Mouse (Mus musculus): ENCODE results near the gene Atp6v0e2. TPM values are rescaled to one million over a fixed set of nuclear protein-coding genes. Genes with fewer than 3 reads are reported as not detected.

Atp6v0e2 gene
- polyA plus RNA-seq (2015; fragmentation: Nextera tagmentation; extraction: Ambion mirVana): 17.4 and 20.0 TPM in 2 replicates

- Histone ChIP-seq H3K9ac (ENCODE audit: low read length) (peak within 1 kb of the TSS; percentile 65), H3K4me3 (ENCODE audit: low read length) (peak within 1 kb of the TSS; percentile 39), H3K4me1 (ENCODE audit: control insufficient read depth, insufficient read depth, low read length) (no peaks in the 10 kb centered on the region; the same call in 1 of the 2 replicates), H3K27me3 (ENCODE audit: control insufficient read depth, insufficient read depth, low read length) (no peaks in the 10 kb centered on the region), H3K4me2 (ENCODE audit: low read depth, low read length) (peak within 1 kb of the TSS; percentile 81), H3K27ac (ENCODE audit: low read length) (no peak within 1 kb of the TSS), H3K9me3 (replicated peaks; ENCODE audit: control insufficient read depth, low read length) (no peaks in the 10 kb centered on the region), H3K36me3 (ENCODE audit: control insufficient read depth, insufficient read depth) (no peaks in the 10 kb centered on the region)
- WGBS: 6% methylated on average over 38 of the region's 38 CpGs
- ATAC-seq (replicated peaks; ENCODE audit: extremely low read depth, insufficient read depth, low FRiP score): peak; percentile 80
These were observed at the start of gene Atp6v0e2 for GRCm38 (mm10) chr6:48537105-48537954. Gene Atp6v0e2, plus strand, starts transcription at chr6:48537615.

- Histone ChIP-seq H3K4me2 (ENCODE audit: low read depth, low read length) (peak overlapping the region; percentile 45), H3K27me3 (ENCODE audit: control insufficient read depth, insufficient read depth, low read length) (peaks cover 3% of the 10 kb centered on the region; the same call in 1 of the 2 replicates), H3K9ac (ENCODE audit: low read length) (peak overlapping the region; percentile 41; the same call in 1 of the 2 replicates), H3K4me1 (ENCODE audit: control insufficient read depth, insufficient read depth, low read length) (peaks cover 10% of the 10 kb centered on the region; the same call in 1 of the 2 replicates), H3K27ac (ENCODE audit: low read length) (peak overlapping the region; percentile 37; the same call in 1 of the 2 replicates), H3K9me3 (replicated peaks; ENCODE audit: control insufficient read depth, low read length) (no peaks in the 10 kb centered on the region), H3K36me3 (ENCODE audit: control insufficient read depth, insufficient read depth) (no peaks in the 10 kb centered on the region), H3K4me3 (ENCODE audit: low read length) (peak overlapping the region; percentile 24; the same call in 1 of the 2 replicates)
- WGBS: 10% methylated on average over 16 of the region's 25 CpGs
- ATAC-seq (replicated peaks; ENCODE audit: extremely low read depth, insufficient read depth, low FRiP score): peak; percentile 38; the same call in 1 of the 2 replicates
These were observed 49.4 kb upstream of the Atp6v0e2 start for GRCm38 (mm10) chr6:48487747-48488725.

GRCm38 (mm10) chr6:48489741-48490140 is 47.7 kb upstream of the Atp6v0e2 start:
- Histone ChIP-seq H3K27me3 (ENCODE audit: control insufficient read depth, insufficient read depth, low read length) (peaks cover 3% of the 10 kb centered on the region; the same call in 1 of the 2 replicates), H3K4me3 (ENCODE audit: low read length) (no peak overlapping the region), H3K4me1 (ENCODE audit: control insufficient read depth, insufficient read depth, low read length) (peaks cover 10% of the 10 kb centered on the region; the same call in 1 of the 2 replicates), H3K36me3 (ENCODE audit: control insufficient read depth, insufficient read depth) (no peaks in the 10 kb centered on the region), H3K9me3 (replicated peaks; ENCODE audit: control insufficient read depth, low read length) (no peaks in the 10 kb centered on the region), H3K27ac (ENCODE audit: low read length) (no peak overlapping the region), H3K4me2 (ENCODE audit: low read depth, low read length) (no peak overlapping the region), H3K9ac (ENCODE audit: low read length) (no peak overlapping the region)
- no peak for ATAC-seq (replicated peaks; ENCODE audit: extremely low read depth, insufficient read depth, low FRiP score)
- 86% methylated on average over 3 of the region's 3 CpGs for WGBS

GRCm38 (mm10) chr6:48491361-48491760 is 46.1 kb upstream of the Atp6v0e2 start:
- Histone ChIP-seq H3K27me3 (ENCODE audit: control insufficient read depth, insufficient read depth, low read length) (peaks cover 3% of the 10 kb centered on the region; the same call in 1 of the 2 replicates), H3K9ac (ENCODE audit: low read length) (no peak overlapping the region), H3K9me3 (replicated peaks; ENCODE audit: control insufficient read depth, low read length) (no peaks in the 10 kb centered on the region), H3K36me3 (ENCODE audit: control insufficient read depth, insufficient read depth) (no peaks in the 10 kb centered on the region), H3K4me3 (ENCODE audit: low read length) (no peak overlapping the region), H3K4me2 (ENCODE audit: low read depth, low read length) (no peak overlapping the region), H3K27ac (ENCODE audit: low read length) (no peak overlapping the region), H3K4me1 (ENCODE audit: control insufficient read depth, insufficient read depth, low read length) (peaks cover 10% of the 10 kb centered on the region; the same call in 1 of the 2 replicates)
- no peak for ATAC-seq (replicated peaks; ENCODE audit: extremely low read depth, insufficient read depth, low FRiP score)
- WGBS: 53% methylated on average over 9 of the region's 9 CpGs

- Histone ChIP-seq H3K9ac (ENCODE audit: low read length) (no peak overlapping the region), H3K36me3 (ENCODE audit: control insufficient read depth, insufficient read depth) (no peaks in the 10 kb centered on the region), H3K4me1 (ENCODE audit: control insufficient read depth, insufficient read depth, low read length) (peaks cover 5% of the 10 kb centered on the region; the same call in 1 of the 2 replicates), H3K4me2 (ENCODE audit: low read depth, low read length) (no peak overlapping the region), H3K27ac (ENCODE audit: low read length) (no peak overlapping the region), H3K9me3 (replicated peaks; ENCODE audit: control insufficient read depth, low read length) (no peaks in the 10 kb centered on the region), H3K27me3 (ENCODE audit: control insufficient read depth, insufficient read depth, low read length) (peaks cover 3% of the 10 kb centered on the region; the same call in 1 of the 2 replicates), H3K4me3 (ENCODE audit: low read length) (no peak overlapping the region)
- no peak for ATAC-seq (replicated peaks; ENCODE audit: extremely low read depth, insufficient read depth, low FRiP score)
- WGBS: 34% methylated on average over 8 of the region's 8 CpGs
These were observed 44.2 kb upstream of the Atp6v0e2 start for GRCm38 (mm10) chr6:48493136-48493730.

GRCm38 (mm10) chr6:48497521-48497920 is 39.9 kb upstream of the Atp6v0e2 start:
- H3K27me3 ChIP-seq (ENCODE audit: control insufficient read depth, insufficient read depth, low read length): no peaks in the 10 kb centered on the region; the same call in 1 of the 2 replicates
- no peak overlapping the region for H3K4me3 ChIP-seq (ENCODE audit: low read length)
- WGBS: 83% methylated on average over 4 of the region's 4 CpGs
- no peaks in the 10 kb centered on the region for H3K9me3 ChIP-seq (replicated peaks; ENCODE audit: control insufficient read depth, low read length)
- H3K36me3 ChIP-seq (ENCODE audit: control insufficient read depth, insufficient read depth): no peaks in the 10 kb centered on the region
- no peak for ATAC-seq (replicated peaks; ENCODE audit: extremely low read depth, insufficient read depth, low FRiP score)
- H3K4me2 ChIP-seq (ENCODE audit: low read depth, low read length): no peak overlapping the region
- H3K27ac ChIP-seq (ENCODE audit: low read length): no peak overlapping the region
- H3K9ac ChIP-seq (ENCODE audit: low read length): no peak overlapping the region
- no peaks in the 10 kb centered on the region for H3K4me1 ChIP-seq (ENCODE audit: control insufficient read depth, insufficient read depth, low read length)

GRCm38 (mm10) chr6:48503847-48504240 is 33.6 kb upstream of the Atp6v0e2 start:
- Histone ChIP-seq H3K4me2 (ENCODE audit: low read depth, low read length) (no peak overlapping the region; the same call in 1 of the 2 replicates), H3K4me3 (ENCODE audit: low read length) (no peak overlapping the region), H3K4me1 (ENCODE audit: control insufficient read depth, insufficient read depth, low read length) (peaks cover 9% of the 10 kb centered on the region), H3K9me3 (replicated peaks; ENCODE audit: control insufficient read depth, low read length) (no peaks in the 10 kb centered on the region), H3K27me3 (ENCODE audit: control insufficient read depth, insufficient read depth, low read length) (no peaks in the 10 kb centered on the region), H3K9ac (ENCODE audit: low read length) (no peak overlapping the region), H3K27ac (ENCODE audit: low read length) (no peak overlapping the region), H3K36me3 (ENCODE audit: control insufficient read depth, insufficient read depth) (no peaks in the 10 kb centered on the region)
- WGBS: 6% methylated on average over 2 of the region's 2 CpGs
- no peak for ATAC-seq (replicated peaks; ENCODE audit: extremely low read depth, insufficient read depth, low FRiP score)

GRCm38 (mm10) chr6:48504241-48504854 is 33.1 kb upstream of the Atp6v0e2 start:
- 0% methylated on average over 26 of the region's 26 CpGs for WGBS
- ATAC-seq (replicated peaks; ENCODE audit: extremely low read depth, insufficient read depth, low FRiP score): peak; percentile 92
- H3K36me3 ChIP-seq (ENCODE audit: control insufficient read depth, insufficient read depth): no peaks in the 10 kb centered on the region

More at GRCm38 (mm10) chr6:48504241-48504854, 33.1 kb upstream of the Atp6v0e2 start:
- Histone ChIP-seq H3K27me3 (ENCODE audit: control insufficient read depth, insufficient read depth, low read length) (no peaks in the 10 kb centered on the region), H3K9me3 (replicated peaks; ENCODE audit: control insufficient read depth, low read length) (no peaks in the 10 kb centered on the region), H3K4me1 (ENCODE audit: control insufficient read depth, insufficient read depth, low read length) (peaks cover 9% of the 10 kb centered on the region), H3K4me3 (ENCODE audit: low read length) (peak overlapping the region; percentile 78), H3K9ac (ENCODE audit: low read length) (peak overlapping the region; percentile 84), H3K27ac (ENCODE audit: low read length) (peak overlapping the region; percentile 66), H3K4me2 (ENCODE audit: low read depth, low read length) (peak overlapping the region; percentile 67)

Data from heart, embryonic 16.5 days (tissue).